Mouse (Mus musculus) adrenal gland, adult 8-10 months (tissue): ENCODE data around the gene Apol9a. TPM values are rescaled to one million over a fixed set of nuclear protein-coding genes. Genes with fewer than 3 reads are reported as not detected.
"Not testable (repeated sequence)": the region's sequence is repeated elsewhere in the genome, so short reads cannot be mapped to it uniquely, and the experiment has no call there.

Experiments
- DNase-seq: peaks from one replicate; pipeline ENCODE4 v3.0.0; 2022
- total RNA-seq, 4 experiments: library from RNA; stranded (reverse); gene quantifications; 2 replicates each; pipeline ENCODE4 v1.2.4; 2022

The Apol9a gene
- 1 to 10 TPM in 3 of 4 experiments, under 1 TPM in 1; 0.77 to 3.2 (median 1.5) TPM for total RNA-seq

DNA sequence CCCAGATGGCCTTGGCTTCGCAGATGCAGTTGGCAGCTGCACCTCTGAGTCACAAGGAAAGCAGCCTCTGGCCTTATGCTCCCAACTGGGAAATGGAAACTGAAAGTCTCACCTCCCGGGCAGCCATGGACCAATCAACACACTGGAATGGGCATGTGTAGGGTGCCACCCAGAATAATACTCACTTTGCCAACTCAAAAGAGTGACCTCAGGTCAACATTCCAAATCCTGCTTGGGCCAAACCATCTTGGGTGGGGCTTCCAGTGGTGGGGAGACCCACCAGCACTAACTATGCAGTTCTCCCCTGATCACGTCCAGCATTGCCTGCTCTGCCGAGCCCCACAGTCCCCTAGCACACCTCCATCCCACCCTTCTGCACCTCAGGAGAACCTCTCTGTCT lies at the start of gene Apol9a:
TSS of gene Apol9a (minus strand) at position 101 of the 400 bp plus-strand sequence.
- DNase-seq, result not testable (repeated sequence)

- DNase-seq, result peak; percentile 20
These were observed 39.0 kb upstream of the Apol9a start for GRCm38 (mm10) chr15:77449927-77450326.

- DNase-seq, result not testable (repeated sequence)
These were observed 36.5 kb upstream of the Apol9a start, which contains the start of gene Apol7b for GRCm38 (mm10) chr15:77447392-77447791. Gene Apol7b (minus strand): TSS chr15:77447492.

DNA sequence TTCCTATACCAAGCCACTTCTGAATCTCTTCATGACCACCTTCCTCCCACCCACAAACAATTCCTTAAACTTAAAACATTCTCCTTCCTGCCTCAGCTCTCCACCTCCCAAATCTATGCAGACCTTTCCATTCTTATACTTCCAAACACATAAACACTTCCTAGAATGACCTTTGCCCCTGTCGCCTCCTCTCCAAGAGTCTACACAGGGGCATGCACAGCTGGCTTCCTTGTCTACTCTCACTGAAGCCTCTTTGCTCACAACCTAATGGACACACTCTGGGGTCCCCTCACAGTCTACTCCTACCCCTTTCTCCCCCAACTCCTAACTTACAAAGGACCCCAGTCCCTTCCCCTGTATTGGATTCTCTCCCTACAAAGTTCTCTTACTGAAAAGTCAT lies 34.7 kb upstream of the Apol9a start:
- DNase-seq, result not testable (repeated sequence)

DNA sequence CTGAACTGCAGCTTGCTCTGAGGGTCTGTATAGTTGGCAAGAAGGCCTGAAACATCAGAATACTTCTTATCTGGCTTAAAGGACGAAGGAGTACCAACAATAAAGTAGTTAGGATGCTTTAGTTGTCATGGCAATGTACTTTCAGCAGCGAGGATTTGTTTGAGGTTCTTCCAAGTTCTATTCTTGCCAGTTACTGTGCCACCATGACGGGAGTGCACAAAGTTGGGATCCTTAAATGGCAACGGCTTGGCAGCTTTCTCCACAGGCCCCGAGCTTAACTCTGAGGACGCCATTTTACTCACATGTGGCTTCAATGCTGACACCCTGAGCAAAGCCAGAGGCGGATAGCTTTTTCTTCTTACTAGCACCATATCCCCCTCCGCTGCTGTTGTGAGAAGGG lies 33.8 kb upstream of the Apol9a start:
- not testable (repeated sequence) for DNase-seq

GRCm38 (mm10) chr15:77428690-77429448 lies 17.9 kb upstream of the Apol9a start:
- not testable (repeated sequence) for DNase-seq

DNA sequence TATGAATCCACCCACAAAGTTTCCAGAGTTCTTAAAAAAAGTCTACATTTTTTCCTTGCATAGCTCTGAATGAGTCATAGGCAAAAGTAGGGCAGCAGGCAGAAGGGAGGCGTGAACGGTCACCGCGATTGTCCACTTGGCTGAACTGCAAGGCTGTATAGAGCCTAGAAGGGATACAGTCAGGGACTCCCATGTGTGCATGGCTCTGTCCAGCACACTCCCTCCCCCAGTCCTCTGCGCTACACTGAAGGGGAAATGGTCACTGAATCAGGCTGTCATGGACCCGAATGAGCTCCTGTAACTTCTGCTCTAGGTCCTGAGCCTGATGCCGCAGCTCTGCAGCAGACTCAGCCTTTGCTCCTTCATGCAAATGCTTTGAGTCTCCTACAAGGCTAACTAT lies 12.0 kb upstream of the Apol9a start:
- DNase-seq, result not testable (repeated sequence)

GRCm38 (mm10) chr15:77419657-77420056 lies 8.7 kb upstream of the Apol9a start:
- DNase-seq, result not testable (repeated sequence)

- DNase-seq, result not testable (repeated sequence)
These were observed 5.9 kb upstream of the Apol9a start for GRCm38 (mm10) chr15:77416655-77417333.

DNA sequence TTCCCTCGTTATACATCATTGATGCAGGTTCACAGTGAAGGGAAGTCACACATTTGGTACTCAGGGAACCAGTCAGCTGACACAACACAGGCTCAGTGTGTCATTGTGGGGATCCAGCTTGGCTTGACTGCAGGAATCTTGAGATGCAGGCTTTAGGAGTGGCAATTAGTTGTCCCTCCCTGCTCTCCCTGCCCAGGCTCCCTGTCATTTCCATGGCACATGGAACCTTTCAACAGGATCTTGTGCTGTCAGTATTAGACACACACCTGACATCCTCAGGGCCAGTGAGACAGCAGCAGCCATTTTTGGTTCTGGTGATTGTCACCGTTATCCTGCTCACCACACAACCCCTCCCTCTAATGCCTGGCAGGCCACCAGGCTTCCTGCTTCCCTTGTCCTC lies 4.7 kb upstream of the Apol9a start:
- not testable (repeated sequence) for DNase-seq

- not testable (repeated sequence) for DNase-seq
These were observed 1.8 kb upstream of the Apol9a start for GRCm38 (mm10) chr15:77412695-77413094.

GRCm38 (mm10) chr15:77406370-77406769 lies 4.6 kb downstream of the Apol9a start:
- DNase-seq, result not testable (repeated sequence)

DNA sequence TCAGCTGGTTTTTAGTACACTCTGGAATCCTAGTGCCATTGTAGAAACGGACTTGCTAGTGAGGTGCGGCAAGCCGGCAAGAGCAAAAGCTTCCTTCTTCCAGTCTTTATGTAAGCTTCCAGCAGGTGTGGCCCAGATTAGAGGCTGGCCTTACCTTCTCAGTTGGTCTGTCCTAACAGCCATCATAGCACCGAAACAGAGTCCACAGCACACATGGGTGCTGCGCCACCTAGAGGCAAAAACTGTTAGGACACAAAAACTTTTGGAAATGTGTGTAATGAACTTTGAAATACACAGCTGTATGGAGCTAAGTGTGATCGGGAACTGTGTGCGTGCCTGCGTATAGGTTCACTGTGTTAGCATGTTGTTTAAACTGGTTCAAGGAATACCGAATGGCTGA lies 11.9 kb downstream of the Apol9a start, which contains the start of gene Apol7a:
TSS of gene Apol7a (minus strand) at position 84 of the 400 bp plus-strand sequence.
- DNase-seq, result not testable (repeated sequence)

DNA sequence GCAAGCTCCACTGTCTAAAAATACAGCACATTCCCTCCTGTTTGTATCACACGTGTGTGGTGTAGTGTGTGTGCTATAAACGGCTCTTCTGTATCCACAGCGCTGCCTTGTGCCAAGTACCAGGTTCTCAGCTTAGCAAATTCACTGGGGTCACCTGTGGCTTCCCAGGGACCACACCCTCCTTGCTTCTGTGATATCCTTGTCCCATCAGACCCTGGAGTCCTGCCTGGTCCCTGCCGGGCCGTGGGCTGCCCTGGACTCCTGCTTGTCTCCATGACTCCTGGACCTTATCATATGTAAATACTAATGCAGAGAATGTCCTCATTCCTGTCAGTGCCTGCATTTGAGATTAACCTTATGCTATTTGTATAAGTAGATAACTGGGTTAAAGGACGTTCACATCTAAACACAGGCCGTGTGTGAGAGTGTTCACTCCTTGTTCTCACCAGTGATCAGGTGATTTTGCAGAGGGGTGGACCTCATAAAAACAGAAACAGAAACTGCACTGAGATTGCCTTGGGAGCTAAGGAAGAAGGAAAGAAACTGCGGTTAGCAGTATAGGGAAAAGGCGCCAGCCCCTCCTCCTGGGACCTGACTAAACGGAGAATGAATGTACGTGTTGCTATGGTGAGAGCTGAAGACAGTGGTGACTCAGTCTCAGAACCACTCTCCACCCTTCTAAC lies 13.3 kb downstream of the Apol9a start:
- not testable (repeated sequence) for DNase-seq

GRCm38 (mm10) chr15:77393832-77394231 lies 17.1 kb downstream of the Apol9a start:
- not testable (repeated sequence) for DNase-seq

DNA sequence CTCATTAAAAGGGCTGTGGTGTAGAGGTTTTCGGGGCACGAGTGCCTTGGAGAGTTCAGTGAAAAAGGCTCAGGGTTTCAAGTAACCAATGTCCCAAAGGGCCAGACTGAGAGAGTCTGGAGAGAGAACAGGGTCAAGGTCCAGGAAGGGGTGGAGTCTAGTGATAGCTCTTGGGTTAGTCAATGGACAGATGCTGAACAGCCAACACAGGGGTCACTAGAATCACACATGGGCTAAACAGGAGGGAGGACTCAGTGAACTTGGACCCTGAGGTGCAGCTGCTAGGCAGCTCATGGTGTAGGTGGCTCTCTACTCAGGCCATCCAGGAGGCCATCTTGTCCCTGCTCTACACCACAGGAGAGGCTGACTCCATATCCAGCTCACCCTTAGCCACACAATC lies 23.5 kb downstream of the Apol9a start:
- DNase-seq, result no peak

DNA sequence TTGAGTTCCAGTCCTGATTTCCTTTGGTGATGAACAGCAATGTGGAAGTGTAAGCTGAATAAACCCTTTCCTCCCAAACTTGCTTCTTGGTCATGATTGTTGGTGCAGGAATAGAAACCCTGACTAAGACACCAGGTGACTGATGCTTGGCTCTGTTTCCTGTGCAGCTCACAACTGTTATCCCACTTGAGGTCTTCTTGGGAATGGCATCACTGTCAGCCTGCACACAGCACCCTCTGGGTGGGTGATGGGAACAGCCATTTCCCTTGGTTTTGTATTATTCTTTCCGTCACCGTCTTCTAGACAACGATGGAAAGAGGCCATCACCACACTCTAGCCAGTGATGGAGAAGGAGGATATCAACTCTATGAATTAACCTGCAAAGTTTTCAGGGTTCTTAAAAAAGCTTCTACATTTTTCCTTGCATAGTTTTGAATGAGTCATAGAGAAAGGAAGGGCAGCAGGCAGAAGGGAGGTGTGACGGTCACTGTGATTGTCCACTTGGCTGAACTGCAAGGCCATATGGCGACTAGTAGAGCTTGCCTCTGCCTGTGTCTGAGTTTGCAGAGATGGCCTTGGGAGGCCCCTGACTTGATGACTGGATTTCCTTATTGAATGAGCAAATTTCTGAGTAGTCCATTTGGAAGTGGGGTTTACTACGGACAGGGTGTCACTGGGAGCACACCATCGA lies 26.4 kb downstream of the Apol9a start:
- DNase-seq, result peak; percentile 83

GRCm38 (mm10) chr15:77382880-77383279 lies 28.1 kb downstream of the Apol9a start:
- no peak for DNase-seq

- DNase-seq, result no peak
These were observed 28.6 kb downstream of the Apol9a start for GRCm38 (mm10) chr15:77382271-77382850.

DNA sequence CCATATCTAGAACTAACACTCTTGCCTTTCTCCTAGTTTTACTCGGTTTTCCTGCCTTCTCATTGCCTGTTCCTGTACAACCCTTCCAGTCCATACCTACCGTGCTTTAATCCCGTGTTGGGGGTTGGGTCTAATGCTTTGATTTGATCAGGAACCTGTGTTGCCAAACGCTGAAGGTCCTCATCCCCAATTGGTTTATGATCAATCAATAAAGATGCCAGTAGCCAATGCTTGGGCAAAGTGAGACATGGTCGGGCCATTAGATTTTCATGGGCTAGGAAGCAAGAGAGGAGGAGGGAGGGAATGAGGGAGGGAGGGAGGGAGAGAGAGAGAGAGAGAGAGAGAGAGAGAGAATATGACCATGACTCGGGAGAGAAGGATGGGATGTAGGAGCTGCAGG lies 29.5 kb downstream of the Apol9a start:
- DNase-seq, result no peak

- DNase-seq, result no peak
These were observed 31.0 kb downstream of the Apol9a start for GRCm38 (mm10) chr15:77379921-77380320.

DNA sequence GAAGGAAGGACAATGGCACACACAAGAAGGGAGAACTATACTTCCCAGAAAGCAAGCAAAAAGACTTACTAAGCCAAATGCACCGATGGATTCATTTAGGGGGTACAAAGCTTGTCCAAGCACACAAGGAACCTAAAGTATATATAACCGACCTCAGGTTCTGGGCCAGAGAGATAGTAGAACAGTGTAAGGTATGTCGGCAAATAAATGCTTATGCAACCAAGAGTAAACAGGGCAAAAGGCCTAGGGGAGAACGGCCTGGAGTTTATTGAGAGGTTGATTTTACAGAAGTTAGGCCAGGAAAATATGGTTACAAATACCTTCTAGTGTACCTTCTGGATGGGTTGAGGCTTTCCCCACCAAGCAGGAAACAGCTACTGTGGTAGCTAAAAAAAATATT lies 33.5 kb downstream of the Apol9a start:
- DNase-seq, result no peak
